Mouse (Mus musculus) midbrain, postnatal 0 days (tissue): ENCODE data around the gene Csnk2a2. TPM values are rescaled to one million over a fixed set of nuclear protein-coding genes. Genes with fewer than 3 reads are reported as not detected.

Experiments used
- ATAC-seq: fragments of 200-750 bp; cut with Nextera tagmentation; 2 replicates; pipeline ENCODE4 v1.8.0; 2017; ENCODE audit warnings: moderate number of reproducible peaks, mild to moderate bottlenecking, moderate TSS enrichment, moderate library complexity; ENCODE audit not compliant: low FRiP score
- DNase-seq: peaks from one replicate; pipeline ENCODE4 v3.0.0-alpha.2; 2015; ENCODE audit warnings: low spot score
- H3K27ac ChIP-seq: fragments of 300-500 bp; sonication (generic); 2 replicates; pipeline ENCODE4 v1.5.1; 2014; ENCODE audit warnings: low read depth, mild to moderate bottlenecking, low read length, mixed read lengths
- H3K27me3 ChIP-seq: fragments of 300-500 bp; sonication (generic); 2 replicates; pipeline ENCODE4 v1.6.1; 2014; ENCODE audit warnings: low read length, control low read depth, mixed read lengths; ENCODE audit not compliant: insufficient read depth
- H3K36me3 ChIP-seq: fragments of 300-500 bp; sonication (generic); 2 replicates; pipeline ENCODE4 v1.6.1; 2014; ENCODE audit warnings: low read length, control low read depth, mixed read lengths; ENCODE audit not compliant: insufficient read depth
- H3K4me1 ChIP-seq: fragments of 300-500 bp; sonication (generic); 2 replicates; pipeline ENCODE4 v1.6.1; 2014; ENCODE audit warnings: mild to moderate bottlenecking, control low read depth, antibody characterized with exemption, low read length, mixed read lengths; ENCODE audit not compliant: insufficient read depth
- H3K4me2 ChIP-seq: fragments of 300-500 bp; sonication (generic); 2 replicates; pipeline ENCODE4 v1.6.1; 2014; ENCODE audit warnings: low read depth, mild to moderate bottlenecking, low read length, mixed read lengths; ENCODE audit not compliant: poor library complexity, severe bottlenecking
- H3K4me3 ChIP-seq: fragments of 300-500 bp; sonication (generic); 2 replicates; pipeline ENCODE4 v1.5.1; 2014; ENCODE audit warnings: low read depth, mild to moderate bottlenecking, low read length, moderate library complexity
- H3K9ac ChIP-seq: fragments of 300-500 bp; sonication (generic); replicated peaks from 2 replicates; pipeline ENCODE4 v1.6.1; 2014; ENCODE audit warnings: mild to moderate bottlenecking, low read length, moderate library complexity, mixed read lengths; ENCODE audit not compliant: poor library complexity, severe bottlenecking
- H3K9me3 ChIP-seq: fragments of 300-500 bp; sonication (generic); 2 replicates; pipeline ENCODE4 v1.6.1; 2016; ENCODE audit warnings: low read length, control low read depth
- CTCF ChIP-seq: IDR thresholded peaks from 2 replicates; pipeline ENCODE4 v1.5.1; 2016; ENCODE audit warnings: antibody characterized with exemption, mild to moderate bottlenecking
- whole genome bisulfite sequencing: fragments of 180-500 bp; shearing (Covaris S2); extraction: QIAGEN DNeasy Blood & Tissue Kit; methylation state at CpG from one replicate; pipeline ENCODE4 v1.1.7; 2014; 5-methylcytosine and 5-hydroxymethylcytosine counted together
- polyA plus RNA-seq: library from polyadenylated mRNA; unstranded; fragments of >200 nt; fragmentation: Nextera tagmentation; extraction: Ambion mirVana; gene quantifications from 2 replicates; pipeline ENCODE4 v1.2.1, GENCODE M21; 2015
- total RNA-seq: library from RNA; depleted of rRNA; stranded (reverse); fragments of >200 nt; gene quantifications from 2 replicates; pipeline ENCODE4 v1.2.3, GENCODE M21; 2014

The Csnk2a2 gene
- total and polyA plus RNA-seq, 2 experiments from 2014 or later, result 8.1 to 19.8 TPM

- Histone ChIP-seq H3K4me3 (no peak overlapping the region), H3K27ac (no peak overlapping the region), H3K4me1 (no peaks in the 10 kb centered on the region), H3K4me2 (no peak overlapping the region), H3K36me3 (peaks cover 24% of the 10 kb centered on the region), H3K27me3 (no peaks in the 10 kb centered on the region), H3K9me3 (no peaks in the 10 kb centered on the region), H3K9ac (no peak overlapping the region)
- WGBS, result 90% methylated on average over 2 of the region's 2 CpGs
- no peak for DNase-seq
- no peak for TF ChIP-seq CTCF
- ATAC-seq, result no peak
Measured at GRCm38 (mm10) chr8:95466543-95466942, 23.3 kb downstream of the Csnk2a2 start.

DNA sequence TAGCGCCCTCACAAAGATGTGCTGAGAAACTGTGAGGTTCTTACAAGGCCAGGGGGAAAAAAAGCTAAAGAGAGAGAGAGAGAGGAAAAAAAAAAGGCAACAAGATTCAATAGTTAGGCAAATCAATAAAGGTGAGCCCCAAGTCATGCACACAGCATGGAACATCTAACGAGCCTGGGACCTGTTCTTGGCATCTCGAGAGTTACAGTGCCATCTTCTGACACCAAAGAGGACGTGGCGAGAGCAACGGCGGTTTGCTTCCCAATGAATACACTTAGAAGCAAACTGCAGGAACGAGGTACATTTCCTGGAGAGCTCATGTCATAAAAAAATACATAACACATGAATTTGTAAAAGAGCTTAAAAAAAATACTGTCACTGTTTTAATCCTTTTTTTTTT lies 37.3 kb downstream of the Csnk2a2 start:
- DNase-seq (peak; percentile 54), ATAC-seq (no peak)
- 52% methylated on average over 8 of the region's 8 CpGs for WGBS

GRCm38 (mm10) chr8:95450271-95450670 lies 39.6 kb downstream of the Csnk2a2 start:
- Histone ChIP-seq H3K27me3 (no peaks in the 10 kb centered on the region), H3K9me3 (no peaks in the 10 kb centered on the region), H3K27ac (no peak overlapping the region), H3K9ac (no peak overlapping the region), H3K4me1 (no peaks in the 10 kb centered on the region), H3K36me3 (peaks cover 39% of the 10 kb centered on the region), H3K4me2 (no peak overlapping the region), H3K4me3 (no peak overlapping the region)
- DNase-seq (no peak), ATAC-seq (no peak)
- no peak for TF ChIP-seq CTCF
- WGBS, result 93% methylated on average over 5 of the region's 5 CpGs

More for the DNA sequence above, 37.3 kb downstream of the Csnk2a2 start:
- peaks cover 54% of the 10 kb centered on the region for H3K36me3 ChIP-seq
- no peak overlapping the region for H3K27ac ChIP-seq
- no peaks in the 10 kb centered on the region for H3K9me3 ChIP-seq
- H3K4me2 ChIP-seq, result no peak overlapping the region
- H3K9ac ChIP-seq, result no peak overlapping the region
- no peaks in the 10 kb centered on the region for H3K27me3 ChIP-seq
- H3K4me3 ChIP-seq, result no peak overlapping the region
- peak; percentile 57 for TF ChIP-seq CTCF
- H3K4me1 ChIP-seq, result no peaks in the 10 kb centered on the region

- no peaks in the 10 kb centered on the region for H3K27me3 ChIP-seq
- H3K9ac ChIP-seq, result no peak overlapping the region
- TF ChIP-seq CTCF, result no peak
- H3K9me3 ChIP-seq, result no peaks in the 10 kb centered on the region
- H3K4me3 ChIP-seq, result no peak overlapping the region
- H3K4me1 ChIP-seq, result no peaks in the 10 kb centered on the region
- peaks cover 28% of the 10 kb centered on the region for H3K36me3 ChIP-seq
- no peak for ATAC-seq
- H3K27ac ChIP-seq, result no peak overlapping the region
- DNase-seq, result no peak
- no peak overlapping the region for H3K4me2 ChIP-seq
- WGBS, result 94% methylated on average over 7 of the region's 7 CpGs
Measured at GRCm38 (mm10) chr8:95447661-95448060, 42.2 kb downstream of the Csnk2a2 start.

- no peak for ATAC-seq
- DNase-seq, result no peak
- H3K36me3 ChIP-seq, result peaks cover 14% of the 10 kb centered on the region
- H3K9me3 ChIP-seq, result no peaks in the 10 kb centered on the region
- H3K4me1 ChIP-seq, result no peaks in the 10 kb centered on the region
- H3K27me3 ChIP-seq, result no peaks in the 10 kb centered on the region
- no peak overlapping the region for H3K4me2 ChIP-seq
- no peak overlapping the region for H3K27ac ChIP-seq
- no peak for TF ChIP-seq CTCF
- H3K9ac ChIP-seq, result no peak overlapping the region
- WGBS, result 79% methylated on average over 4 of the region's 4 CpGs
- H3K4me3 ChIP-seq, result no peak overlapping the region
Measured at GRCm38 (mm10) chr8:95445042-95445441, 44.8 kb downstream of the Csnk2a2 start.

GRCm38 (mm10) chr8:95441491-95442039 lies 48.3 kb downstream of the Csnk2a2 start:
- no peaks in the 10 kb centered on the region for H3K9me3 ChIP-seq
- WGBS, result 56% methylated on average over 5 of the region's 5 CpGs

More at GRCm38 (mm10) chr8:95441491-95442039, 48.3 kb downstream of the Csnk2a2 start:
- ATAC-seq, result no peak
- no peaks in the 10 kb centered on the region for H3K4me1 ChIP-seq
- no peak overlapping the region for H3K4me3 ChIP-seq
- no peak overlapping the region for H3K27ac ChIP-seq
- no peak overlapping the region for H3K4me2 ChIP-seq
- H3K36me3 ChIP-seq, result no peaks in the 10 kb centered on the region
- no peak for DNase-seq
- no peaks in the 10 kb centered on the region for H3K27me3 ChIP-seq
- H3K9ac ChIP-seq, result no peak overlapping the region
- no peak for TF ChIP-seq CTCF
